Mouse (Mus musculus) kidney, postnatal 0 days (tissue): ENCODE data around the gene Npm3. TPM values are rescaled to one million over a fixed set of nuclear protein-coding genes. Genes with fewer than 3 reads are reported as not detected.
A peak's percentile ranks its signal among the peaks of the same experiment; 100 is the strongest.

Experiments used
- ATAC-seq: fragments of 200-750 bp; cut with Nextera tagmentation; replicated peaks from 2 replicates; pipeline ENCODE4 v1.8.0; 2017; ENCODE audit warnings: low read depth, moderate number of reproducible peaks, moderate TSS enrichment, moderate library complexity; ENCODE audit not compliant: low FRiP score
- DNase-seq: peaks from one replicate; pipeline ENCODE4 v3.0.0-alpha.2; 2016; ENCODE audit warnings: low spot score
- H3K27ac ChIP-seq: fragments of 300-500 bp; sonication (generic); 2 replicates; pipeline ENCODE4 v1.5.1; 2014; ENCODE audit warnings: mild to moderate bottlenecking
- H3K27me3 ChIP-seq: fragments of 300-500 bp; sonication (generic); 2 replicates; pipeline ENCODE4 v1.6.1; 2014; ENCODE audit warnings: low read length, mixed read lengths; ENCODE audit not compliant: insufficient read depth
- H3K36me3 ChIP-seq: fragments of 300-500 bp; sonication (generic); 2 replicates; pipeline ENCODE4 v1.6.1; 2014; ENCODE audit warnings: low read length, mixed read lengths; ENCODE audit not compliant: insufficient read depth
- H3K4me1 ChIP-seq: fragments of 300-500 bp; sonication (generic); replicated peaks from 2 replicates; pipeline ENCODE4 v1.6.1; 2014; ENCODE audit warnings: antibody characterized with exemption, low read length, mixed read lengths; ENCODE audit not compliant: insufficient read depth
- H3K4me2 ChIP-seq: fragments of 300-500 bp; sonication (generic); 2 replicates; pipeline ENCODE4 v1.6.1; 2014; ENCODE audit warnings: mild to moderate bottlenecking, low read length, moderate library complexity, mixed read lengths
- H3K4me3 ChIP-seq: fragments of 300-500 bp; sonication (generic); replicated peaks from 2 replicates; pipeline ENCODE4 v1.5.1; 2014; ENCODE audit warnings: low read depth, low read length
- H3K9ac ChIP-seq: fragments of 300-500 bp; sonication (generic); 2 replicates; pipeline ENCODE4 v1.6.1; 2014; ENCODE audit warnings: low read depth, low read length
- H3K9me3 ChIP-seq: fragments of 300-500 bp; sonication (generic); replicated peaks from 2 replicates; pipeline ENCODE4 v1.6.1; 2016; ENCODE audit warnings: low read length, inconsistent platforms, mixed read lengths
- CTCF ChIP-seq: IDR thresholded peaks from 2 replicates; pipeline ENCODE4 v1.5.1; 2016; ENCODE audit warnings: antibody characterized with exemption, low read depth, mild to moderate bottlenecking, moderate library complexity
- WGBS: fragments of 180-500 bp; shearing (Covaris S2); extraction: QIAGEN DNeasy Blood & Tissue Kit; methylation state at CpG from one replicate; pipeline ENCODE4 v1.1.7; 2014; 5-methylcytosine and 5-hydroxymethylcytosine counted together
- polyA plus RNA-seq: library from polyadenylated mRNA; unstranded; fragments of >200 nt; fragmentation: Nextera tagmentation; extraction: Ambion mirVana; gene quantifications from 2 replicates; pipeline ENCODE4 v1.2.1, GENCODE M21; 2015

The Npm3 gene
- polyA plus RNA-seq, 1 experiment from 2014 or later: 18.0 TPM

DNA sequence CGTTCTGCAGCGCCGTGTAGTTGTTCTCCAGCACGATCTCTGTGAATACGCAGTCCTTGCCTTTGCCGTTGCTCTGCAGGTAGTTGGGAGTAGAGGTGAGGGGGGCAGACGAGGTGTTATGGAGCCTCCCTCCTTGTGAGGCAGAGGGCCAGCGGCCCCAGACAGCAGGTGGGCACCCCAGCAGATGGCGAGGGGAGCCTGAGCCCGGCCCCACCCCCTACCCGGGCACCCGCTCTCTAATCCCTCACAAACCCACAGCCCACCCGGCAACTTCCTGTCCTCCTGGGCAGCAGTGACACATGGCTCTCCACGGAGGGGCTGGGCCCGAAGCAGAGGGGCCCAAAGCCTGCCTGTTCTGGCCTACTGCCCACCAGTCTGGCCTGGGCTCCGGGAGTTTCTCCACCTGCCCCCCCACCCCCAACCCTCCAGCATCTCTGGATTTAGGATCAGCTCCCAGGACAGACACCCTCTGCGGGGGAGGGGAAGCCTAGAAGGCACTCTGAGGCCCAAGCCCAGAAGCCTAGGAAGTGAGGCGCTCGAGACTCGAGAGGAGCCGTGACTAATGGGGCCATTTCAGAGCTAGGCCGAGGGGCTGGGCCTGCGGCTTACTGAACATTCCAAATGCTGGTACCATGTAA is 12.1 kb downstream of the Npm3 start:
- H3K4me3 ChIP-seq: 0 out of 2 replicates have a peak overlapping the region, but pooled peaks have one; percentile 17
- ATAC-seq (peak; percentile 20; the same call in 1 of the 2 replicates), DNase-seq (no peak)
- peak overlapping the region; percentile 47 for H3K4me2 ChIP-seq
- H3K27ac ChIP-seq: no peak overlapping the region
- no peak for TF ChIP-seq CTCF
- no peaks in the 10 kb centered on the region for H3K36me3 ChIP-seq
- WGBS: 19% methylated on average over 23 of the region's 23 CpGs
- 0 out of 2 replicates have a peak overlapping the region, but pooled peaks have one; percentile 18 for H3K9ac ChIP-seq
- peaks cover 46% of the 10 kb centered on the region for H3K27me3 ChIP-seq
- H3K4me1 ChIP-seq: peaks cover 14% of the 10 kb centered on the region
- no peaks in the 10 kb centered on the region for H3K9me3 ChIP-seq

DNA sequence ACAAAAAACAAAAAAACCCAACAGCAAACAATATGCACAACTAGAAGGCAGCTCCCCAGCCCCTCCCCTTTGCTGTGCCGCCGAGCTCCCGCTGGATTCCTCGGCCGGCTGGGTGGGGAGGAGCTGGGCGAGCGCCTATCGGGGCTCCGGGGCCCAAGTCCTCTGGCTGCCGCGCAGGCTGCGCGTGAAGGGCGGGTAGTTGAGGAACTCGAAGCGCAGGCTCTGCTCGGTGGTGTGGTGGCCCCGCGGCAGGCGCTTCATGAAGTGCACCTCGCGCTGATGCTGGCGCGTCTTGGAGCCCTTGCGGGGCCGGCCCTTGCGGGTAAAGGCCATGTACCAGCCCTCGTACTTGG is 12.6 kb downstream of the Npm3 start:
- DNase-seq: peak; percentile 66
- 3% methylated on average over 28 of the region's 28 CpGs for WGBS

DNA sequence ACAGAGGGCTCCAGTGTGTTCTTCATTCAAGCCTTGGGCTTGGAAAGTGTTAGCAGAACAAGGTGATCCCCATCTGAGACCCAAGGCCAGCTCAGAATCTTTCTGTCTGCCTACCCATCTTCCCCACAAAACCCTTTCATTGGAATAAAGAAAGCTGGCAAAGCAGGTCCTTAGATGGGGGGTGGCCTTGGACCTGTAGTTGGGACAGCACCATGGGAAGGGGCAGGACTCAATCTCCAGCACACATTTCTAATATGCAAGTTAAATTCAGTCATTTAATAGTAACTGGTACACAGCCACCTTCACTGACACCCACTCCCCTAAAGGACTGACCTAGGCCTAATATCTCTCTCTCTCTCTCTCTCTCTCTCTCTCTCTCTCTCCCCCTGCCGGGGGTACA is 13.2 kb downstream of the Npm3 start:
- no peak overlapping the region for H3K4me3 ChIP-seq
- H3K27ac ChIP-seq: no peak overlapping the region
- H3K4me1 ChIP-seq: peaks cover 14% of the 10 kb centered on the region
- H3K4me2 ChIP-seq: no peak overlapping the region
- no peak overlapping the region for H3K9ac ChIP-seq
- no peaks in the 10 kb centered on the region for H3K9me3 ChIP-seq
- WGBS: 78% methylated on average over 1 of the region's 1 CpGs
- no peak for ATAC-seq
- H3K27me3 ChIP-seq: peaks cover 40% of the 10 kb centered on the region
- DNase-seq: no peak
- TF ChIP-seq CTCF: no peak
- H3K36me3 ChIP-seq: no peaks in the 10 kb centered on the region

More for the DNA sequence above, 12.6 kb downstream of the Npm3 start:
- Histone ChIP-seq H3K4me3 (0 out of 2 replicates have a peak overlapping the region, but pooled peaks have one; percentile 17), H3K4me1 (peaks cover 14% of the 10 kb centered on the region), H3K9ac (no peak overlapping the region), H3K27me3 (peaks cover 46% of the 10 kb centered on the region), H3K36me3 (no peaks in the 10 kb centered on the region), H3K9me3 (no peaks in the 10 kb centered on the region), H3K4me2 (peak overlapping the region; percentile 47), H3K27ac (no peak overlapping the region)
- ATAC-seq: 0 out of 2 replicates have a peak, but pooled peaks have one; percentile 48
- TF ChIP-seq CTCF: no peak

DNA sequence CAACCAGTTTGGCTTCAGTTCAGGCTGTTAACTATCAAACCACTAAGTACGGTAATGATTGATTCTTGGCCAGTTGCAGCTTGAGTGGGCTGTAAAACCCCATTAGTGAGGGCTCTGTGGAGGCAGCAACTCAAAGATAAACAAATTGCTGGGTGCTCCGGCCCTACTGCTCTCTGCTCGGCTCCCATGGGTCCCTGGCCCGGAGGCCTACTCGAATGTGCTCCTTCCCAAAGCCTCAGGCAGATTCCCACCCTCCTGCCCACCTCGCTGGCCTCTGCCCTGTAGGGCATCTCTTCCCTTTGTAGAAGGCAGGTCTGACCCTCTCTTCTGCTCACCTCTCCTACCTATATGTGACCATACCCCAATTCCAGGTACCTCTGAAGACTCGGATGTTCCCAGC is 14.6 kb downstream of the Npm3 start:
- DNase-seq (no peak), ATAC-seq (no peak)
- no peaks in the 10 kb centered on the region for H3K9me3 ChIP-seq
- H3K4me1 ChIP-seq: peaks cover 14% of the 10 kb centered on the region
- no peak overlapping the region for H3K4me2 ChIP-seq
- no peak for TF ChIP-seq CTCF
- H3K36me3 ChIP-seq: no peaks in the 10 kb centered on the region
- 32% methylated on average over 7 of the region's 7 CpGs for WGBS
- no peak overlapping the region for H3K4me3 ChIP-seq
- H3K9ac ChIP-seq: no peak overlapping the region
- H3K27me3 ChIP-seq: peaks cover 30% of the 10 kb centered on the region
- H3K27ac ChIP-seq: peak overlapping the region; percentile 66; the same call in 1 of the 2 replicates

DNA sequence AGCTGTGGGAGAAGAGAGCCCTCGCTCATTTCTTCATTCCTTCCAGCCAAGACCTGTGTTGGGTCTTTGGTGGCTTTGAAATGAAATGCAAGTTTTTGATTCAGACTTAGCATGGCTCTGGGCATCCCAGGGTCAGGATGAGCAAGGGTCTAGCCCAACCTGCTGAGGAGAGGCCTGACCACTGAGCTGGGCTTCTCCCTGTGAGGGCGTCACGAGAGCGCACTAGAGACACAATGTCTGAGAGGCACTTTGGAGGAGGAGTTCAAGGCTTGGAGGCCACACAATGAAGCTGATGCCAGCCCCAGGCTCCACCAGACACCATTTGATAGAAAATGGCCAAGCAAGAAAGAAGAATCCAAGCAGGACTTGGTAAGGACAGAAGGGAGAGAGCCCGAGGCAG is 15.2 kb downstream of the Npm3 start:
- 61% methylated on average over 5 of the region's 5 CpGs for WGBS
- H3K9ac ChIP-seq: no peak overlapping the region
- DNase-seq (no peak), ATAC-seq (no peak)
- H3K9me3 ChIP-seq: no peaks in the 10 kb centered on the region
- peaks cover 25% of the 10 kb centered on the region for H3K27me3 ChIP-seq
- no peak for TF ChIP-seq CTCF
- H3K36me3 ChIP-seq: no peaks in the 10 kb centered on the region
- no peak overlapping the region for H3K4me3 ChIP-seq
- no peak overlapping the region for H3K4me2 ChIP-seq
- no peak overlapping the region for H3K27ac ChIP-seq
- peaks cover 14% of the 10 kb centered on the region for H3K4me1 ChIP-seq

DNA sequence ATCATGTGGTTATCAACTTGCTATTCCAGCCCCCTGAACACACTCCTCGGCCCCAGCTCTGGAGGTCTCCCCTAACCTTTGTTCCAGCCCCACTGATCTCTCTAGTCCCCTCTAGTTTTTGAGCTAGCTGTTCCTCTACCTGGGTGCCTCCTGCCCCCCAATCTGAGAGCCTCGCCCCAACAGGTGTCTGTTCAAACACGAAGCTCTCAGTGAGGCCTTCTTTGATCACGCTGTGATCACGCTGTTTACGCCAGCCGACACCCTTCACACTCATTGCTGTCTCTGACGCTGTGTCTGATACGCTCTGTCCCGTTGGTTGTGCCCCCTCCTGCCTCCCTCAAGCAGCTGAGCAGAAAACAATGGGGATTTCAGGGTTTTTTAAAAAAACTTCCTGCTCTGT is 15.8 kb downstream of the Npm3 start:
- TF ChIP-seq CTCF: no peak
- no peak overlapping the region for H3K4me2 ChIP-seq
- no peak overlapping the region for H3K27ac ChIP-seq
- no peak overlapping the region for H3K4me3 ChIP-seq
- H3K4me1 ChIP-seq: peaks cover 14% of the 10 kb centered on the region
- H3K36me3 ChIP-seq: no peaks in the 10 kb centered on the region
- no peak overlapping the region for H3K9ac ChIP-seq
- peaks cover 19% of the 10 kb centered on the region for H3K27me3 ChIP-seq
- H3K9me3 ChIP-seq: no peaks in the 10 kb centered on the region
- no peak for DNase-seq
- no peak for ATAC-seq
- 35% methylated on average over 10 of the region's 10 CpGs for WGBS
